Mouse (Mus musculus) intestine, embryonic 16.5 days (tissue): ENCODE data around the gene Bphl. TPM values are rescaled to one million over a fixed set of nuclear protein-coding genes. Genes with fewer than 3 reads are reported as not detected.

Experiments
- ATAC-seq: fragments of 200-750 bp; cut with Nextera tagmentation; 2 replicates; pipeline ENCODE4 v1.8.0; 2017; ENCODE audit warnings: moderate TSS enrichment, moderate library complexity
- H3K27ac ChIP-seq: fragments of 300-500 bp; sonication (generic); 2 replicates; pipeline ENCODE4 v1.5.1; 2014; ENCODE audit warnings: mild to moderate bottlenecking, low read length
- H3K27me3 ChIP-seq: fragments of 300-500 bp; sonication (generic); replicated peaks from 2 replicates; pipeline ENCODE4 v1.6.1; 2014; ENCODE audit warnings: low read length, control low read depth, mixed read lengths; ENCODE audit not compliant: control insufficient read depth, insufficient read depth
- H3K36me3 ChIP-seq: fragments of 300-500 bp; sonication (generic); 2 replicates; pipeline ENCODE4 v1.6.1; 2014; ENCODE audit warnings: low read length, control low read depth; ENCODE audit not compliant: control insufficient read depth, insufficient read depth
- H3K4me1 ChIP-seq: fragments of 300-500 bp; sonication (generic); 2 replicates; pipeline ENCODE4 v1.6.1; 2014; ENCODE audit warnings: low read length, control low read depth, mixed read lengths; ENCODE audit not compliant: control insufficient read depth, insufficient read depth
- H3K4me2 ChIP-seq: fragments of 300-500 bp; sonication (generic); 2 replicates; pipeline ENCODE4 v1.6.1; 2014; ENCODE audit warnings: low read depth, low read length, control low read depth
- H3K4me3 ChIP-seq: fragments of 300-500 bp; sonication (generic); 2 replicates; pipeline ENCODE4 v1.5.1; 2014; ENCODE audit warnings: mild to moderate bottlenecking, low read length
- H3K9ac ChIP-seq: fragments of 300-500 bp; sonication (generic); 2 replicates; pipeline ENCODE4 v1.6.1; 2014; ENCODE audit warnings: low read depth, low read length
- H3K9me3 ChIP-seq: fragments of 300-500 bp; sonication (generic); 2 replicates; pipeline ENCODE4 v1.6.1; 2016; ENCODE audit warnings: low read length, control low read depth; ENCODE audit not compliant: control insufficient read depth
- WGBS: fragments of 180-500 bp; shearing (Covaris S2); extraction: QIAGEN DNeasy Blood & Tissue Kit; methylation state at CpG from one replicate; pipeline ENCODE4 v1.1.7; 2014; 5-methylcytosine and 5-hydroxymethylcytosine counted together
- polyA plus RNA-seq: library from polyadenylated mRNA; unstranded; fragments of >200 nt; fragmentation: Nextera tagmentation; extraction: Ambion mirVana; gene quantifications from 2 replicates; pipeline ENCODE4 v1.2.1, GENCODE M21; 2015

Bphl gene
- polyA plus RNA-seq, 1 experiment from 2014 or later: 74.7 TPM

GRCm38 (mm10) chr13:34046421-34047012 lies 9.1 kb downstream of the Bphl start:
- ATAC-seq: peak; percentile 88

GRCm38 (mm10) chr13:34047526-34047925 lies 10.1 kb downstream of the Bphl start:
- no peak for ATAC-seq
- Histone ChIP-seq H3K4me3 (no peak overlapping the region), H3K4me1 (no peaks in the 10 kb centered on the region), H3K27ac (no peak overlapping the region), H3K4me2 (no peak overlapping the region), H3K9me3 (no peaks in the 10 kb centered on the region), H3K36me3 (0 out of 2 replicates have a peak, but pooled peaks cover 2% of the 10 kb centered on the region), H3K9ac (no peak overlapping the region), H3K27me3 (no peaks in the 10 kb centered on the region)
- 95% methylated on average over 3 of the region's 3 CpGs for WGBS

More at GRCm38 (mm10) chr13:34046421-34047012, 9.1 kb downstream of the Bphl start:
- Histone ChIP-seq H3K4me3 (no peak overlapping the region), H3K36me3 (0 out of 2 replicates have a peak, but pooled peaks cover 2% of the 10 kb centered on the region), H3K27me3 (no peaks in the 10 kb centered on the region), H3K4me1 (no peaks in the 10 kb centered on the region), H3K4me2 (no peak overlapping the region), H3K9me3 (no peaks in the 10 kb centered on the region), H3K27ac (no peak overlapping the region), H3K9ac (no peak overlapping the region)
- 43% methylated on average over 11 of the region's 11 CpGs for WGBS

GRCm38 (mm10) chr13:34050479-34050878 lies 13.1 kb downstream of the Bphl start:
- no peaks in the 10 kb centered on the region for H3K9me3 ChIP-seq
- H3K27me3 ChIP-seq: no peaks in the 10 kb centered on the region
- no peak overlapping the region for H3K4me2 ChIP-seq
- no peak overlapping the region for H3K4me3 ChIP-seq
- peaks cover 5% of the 10 kb centered on the region; the same call in 1 of the 2 replicates for H3K36me3 ChIP-seq
- WGBS: 91% methylated on average over 8 of the region's 8 CpGs
- H3K4me1 ChIP-seq: peaks cover 7% of the 10 kb centered on the region
- no peak overlapping the region for H3K27ac ChIP-seq
- ATAC-seq: no peak
- H3K9ac ChIP-seq: no peak overlapping the region

DNA sequence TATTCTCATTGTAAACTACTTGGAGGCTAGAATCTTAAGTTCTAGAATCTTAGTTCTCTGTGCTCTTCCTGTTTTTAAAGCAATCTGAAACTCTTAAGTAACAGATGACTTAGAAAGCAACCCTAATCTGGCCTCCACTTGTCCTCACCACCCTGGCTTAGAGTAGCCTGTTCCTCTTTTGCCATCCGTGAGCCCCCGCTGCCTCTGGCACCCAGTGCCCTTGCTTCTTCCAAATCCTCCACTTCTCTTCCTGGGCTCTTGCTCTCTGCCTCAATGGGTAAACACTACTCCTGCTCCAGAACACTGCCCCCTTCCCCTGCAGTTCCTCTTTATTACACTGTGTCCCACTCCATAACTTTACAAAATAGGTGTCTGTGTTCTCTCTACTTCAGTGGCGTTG lies 14.3 kb downstream of the Bphl start:
- Histone ChIP-seq H3K27me3 (no peaks in the 10 kb centered on the region), H3K4me2 (no peak overlapping the region), H3K4me1 (peaks cover 7% of the 10 kb centered on the region), H3K9me3 (no peaks in the 10 kb centered on the region), H3K36me3 (peaks cover 5% of the 10 kb centered on the region; the same call in 1 of the 2 replicates), H3K4me3 (no peak overlapping the region), H3K27ac (no peak overlapping the region), H3K9ac (no peak overlapping the region)
- 96% methylated on average over 3 of the region's 3 CpGs for WGBS
- no peak for ATAC-seq

DNA sequence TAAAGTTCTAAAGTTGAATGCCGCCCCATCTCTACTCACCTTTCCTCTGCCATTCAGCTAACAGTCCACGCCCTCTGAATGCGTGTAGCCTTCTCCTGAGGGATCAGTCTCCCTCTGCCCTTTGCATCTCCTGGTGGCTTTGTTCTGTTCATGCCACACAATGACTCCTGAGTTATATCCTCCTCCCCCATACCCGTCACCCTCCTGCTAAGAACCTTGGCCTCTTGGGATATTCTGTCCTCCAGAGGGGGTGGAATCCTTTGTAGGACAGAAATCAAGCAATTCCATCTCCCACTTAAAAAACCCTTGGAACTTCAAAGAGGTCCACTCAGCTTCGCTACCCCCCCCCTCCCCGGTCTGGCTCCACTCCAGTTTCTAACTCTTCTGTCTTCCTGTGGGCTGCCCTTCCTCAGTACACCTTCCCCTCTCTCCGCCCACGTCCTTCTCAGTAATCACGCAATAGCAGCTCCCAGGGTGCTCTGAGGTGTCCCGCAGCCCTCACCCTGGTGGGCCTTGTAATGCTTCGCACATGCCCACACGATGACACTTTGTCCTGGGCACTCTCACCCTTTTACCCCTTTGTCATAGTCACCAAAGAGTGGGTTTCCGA lies 16.4 kb downstream of the Bphl start:
- Histone ChIP-seq H3K4me3 (no peak overlapping the region), H3K27me3 (no peaks in the 10 kb centered on the region), H3K4me2 (no peak overlapping the region), H3K4me1 (peaks cover 7% of the 10 kb centered on the region), H3K27ac (no peak overlapping the region), H3K9ac (no peak overlapping the region), H3K9me3 (no peaks in the 10 kb centered on the region), H3K36me3 (peaks cover 4% of the 10 kb centered on the region; the same call in 1 of the 2 replicates)
- 80% methylated on average over 13 of the region's 13 CpGs for WGBS
- no peak for ATAC-seq

GRCm38 (mm10) chr13:34054391-34054790 lies 17.0 kb downstream of the Bphl start:
- ATAC-seq: peak; percentile 35
- no peak overlapping the region for H3K4me2 ChIP-seq
- H3K9ac ChIP-seq: no peak overlapping the region
- H3K9me3 ChIP-seq: no peaks in the 10 kb centered on the region
- no peaks in the 10 kb centered on the region for H3K27me3 ChIP-seq
- H3K27ac ChIP-seq: no peak overlapping the region
- peaks cover 7% of the 10 kb centered on the region for H3K4me1 ChIP-seq
- H3K4me3 ChIP-seq: no peak overlapping the region
- H3K36me3 ChIP-seq: peaks cover 3% of the 10 kb centered on the region; the same call in 1 of the 2 replicates
- 74% methylated on average over 4 of the region's 4 CpGs for WGBS

GRCm38 (mm10) chr13:34054983-34055382 lies 17.6 kb downstream of the Bphl start:
- Histone ChIP-seq H3K27ac (0 out of 2 replicates have a peak overlapping the region, but pooled peaks have one; percentile 7), H3K9me3 (no peaks in the 10 kb centered on the region), H3K9ac (no peak overlapping the region), H3K4me1 (peaks cover 7% of the 10 kb centered on the region), H3K27me3 (no peaks in the 10 kb centered on the region), H3K36me3 (peaks cover 3% of the 10 kb centered on the region; the same call in 1 of the 2 replicates), H3K4me3 (no peak overlapping the region), H3K4me2 (no peak overlapping the region)
- WGBS: 58% methylated on average over 3 of the region's 3 CpGs
- peak; percentile 96 for ATAC-seq

- no peak overlapping the region for H3K9ac ChIP-seq
- no peak overlapping the region for H3K4me3 ChIP-seq
- H3K4me1 ChIP-seq: peaks cover 7% of the 10 kb centered on the region
- no peaks in the 10 kb centered on the region for H3K27me3 ChIP-seq
- H3K36me3 ChIP-seq: peaks cover 3% of the 10 kb centered on the region; the same call in 1 of the 2 replicates
- 84% methylated on average over 1 of the region's 1 CpGs for WGBS
- H3K9me3 ChIP-seq: no peaks in the 10 kb centered on the region
- no peak overlapping the region for H3K27ac ChIP-seq
- H3K4me2 ChIP-seq: no peak overlapping the region
- no peak for ATAC-seq
Observed at GRCm38 (mm10) chr13:34057252-34057651, 19.9 kb downstream of the Bphl start.

DNA sequence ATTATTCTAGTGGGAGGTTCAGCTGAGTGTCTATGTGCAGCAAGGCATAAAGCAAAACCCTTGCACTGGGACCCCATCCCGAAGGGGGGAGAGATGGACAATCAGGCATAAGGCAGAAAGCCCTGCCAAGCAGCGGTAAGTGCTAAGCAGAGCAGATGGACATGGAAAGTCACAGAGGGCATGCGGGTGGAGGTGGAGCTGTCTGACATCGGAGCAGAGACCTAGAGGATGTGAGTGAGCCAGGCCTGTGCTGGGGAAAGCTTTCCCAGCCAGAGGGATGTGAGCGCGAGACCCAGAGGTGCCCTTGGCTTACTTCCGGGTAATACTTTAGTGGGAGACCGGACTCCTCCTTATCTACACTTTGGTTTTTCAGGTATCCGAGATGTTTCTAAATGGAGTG lies 22.7 kb downstream of the Bphl start:
- Histone ChIP-seq H3K36me3 (no peaks in the 10 kb centered on the region), H3K4me2 (no peak overlapping the region), H3K27me3 (no peaks in the 10 kb centered on the region), H3K27ac (no peak overlapping the region), H3K9ac (no peak overlapping the region), H3K4me1 (peaks cover 4% of the 10 kb centered on the region), H3K4me3 (no peak overlapping the region), H3K9me3 (no peaks in the 10 kb centered on the region)
- 88% methylated on average over 9 of the region's 9 CpGs for WGBS
- no peak for ATAC-seq
